Mouse (Mus musculus) leukemia stem cell, adult 10-12 weeks (primary cell): Measurements from ENCODE around the gene Pde4dip. TPM values are rescaled to one million over a fixed set of nuclear protein-coding genes. Genes with fewer than 3 reads are reported as not detected.

Experiments used
- polyA plus RNA-seq: library from polyadenylated mRNA; stranded (reverse); fragments of >175 nt; gene quantifications from 2 replicates; pipeline ENCODE4 v1.2.3, GENCODE M21; 2012; ENCODE audit warnings: low replicate concordance

The Pde4dip gene
- polyA plus RNA-seq: 1.2 and 2.0 TPM in 2 replicates

GRCm38 (mm10) chr3:97888168-97888901 is at the start of gene Pde4dip:
TSS of gene Pde4dip (minus strand) at chr3:97888707.

DNA sequence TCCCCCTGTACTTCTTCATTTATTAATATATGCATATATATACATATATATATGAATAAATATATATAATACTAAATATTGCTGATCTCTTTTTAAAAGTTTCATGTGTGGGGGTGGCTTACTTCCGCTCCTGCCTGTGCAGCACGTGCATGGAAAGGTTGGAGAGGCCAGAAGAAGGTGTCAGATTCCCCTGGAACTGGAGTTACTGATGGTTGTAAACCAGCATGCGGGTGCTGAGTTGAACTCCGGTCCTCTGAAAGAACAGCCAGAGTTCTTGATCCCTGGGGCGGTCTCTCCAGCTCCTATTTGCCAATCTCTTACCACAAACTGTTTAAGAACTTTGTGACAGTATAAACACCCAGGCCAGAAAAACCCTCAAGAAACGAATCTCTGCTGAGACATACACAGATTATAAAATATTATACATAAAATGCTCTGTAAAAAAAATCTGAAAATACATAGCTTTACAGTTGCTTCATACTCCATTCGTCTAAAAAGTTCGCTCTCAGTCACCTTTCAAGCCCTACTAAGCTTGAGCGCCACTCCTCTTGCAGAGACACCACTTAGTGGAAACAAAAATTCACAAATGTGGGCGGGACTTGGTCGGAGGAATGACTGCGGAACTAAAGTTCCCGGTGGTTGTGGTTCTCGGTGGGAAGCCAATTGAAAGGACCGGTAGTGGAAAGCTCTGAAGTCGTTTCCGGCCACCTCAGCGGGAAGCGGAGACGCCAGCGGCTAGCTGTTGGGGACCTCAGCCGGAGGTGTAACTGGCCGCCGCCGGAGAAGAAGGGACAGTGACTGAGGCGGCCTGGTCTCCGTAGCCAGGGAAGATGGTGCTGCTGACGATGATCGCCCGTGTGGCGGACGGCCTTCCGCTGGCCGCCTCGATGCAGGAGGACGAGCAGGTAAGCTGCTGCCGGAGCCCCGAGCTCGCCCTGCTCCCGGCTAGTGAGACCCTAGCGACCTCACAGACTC is 12.3 kb upstream of the Pde4dip start, which contains the start of gene Sec22b:
Sec22b (plus strand) TSS at position 675 of the 975 bp plus-strand sequence.

DNA sequence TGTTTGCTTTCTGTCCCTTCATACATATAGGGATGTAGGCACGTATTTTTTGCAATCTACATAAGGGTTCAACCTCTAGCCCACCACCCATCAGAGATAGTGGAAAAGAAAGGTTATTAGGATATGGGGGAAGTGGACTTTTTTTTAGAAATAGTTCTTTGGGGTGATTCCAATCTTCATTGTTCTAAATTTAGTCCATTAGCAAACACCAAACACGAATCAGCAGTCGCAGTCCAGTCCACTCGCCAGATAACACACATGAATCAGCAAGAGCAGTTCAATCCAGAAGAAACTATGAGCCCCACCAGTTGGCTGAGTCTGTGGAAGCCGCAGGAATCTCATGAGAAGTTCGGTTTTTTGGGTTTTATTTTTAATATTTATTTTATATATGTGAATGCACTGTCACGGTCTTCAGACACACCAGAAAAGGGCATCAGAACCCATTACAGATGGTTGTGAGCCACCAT is 213.8 kb downstream of the Pde4dip start, which contains the start of gene Gm17651:
Gm17651 (minus strand) TSS at position 51 of the 467 bp plus-strand sequence.

GRCm38 (mm10) chr3:97657655-97658411 is 230.7 kb downstream of the Pde4dip start, which contains the start of gene Prkab2:
TSS of gene Prkab2 (plus strand) at chr3:97658193.

Other genes with a start within 250 kb of the Pde4dip start
- 0.48 and 2.9 TPM in 2 replicates for gene Prkab2, start 230.5 kb downstream of the Pde4dip start, polyA plus RNA-seq
- gene Gm17651, start 214.0 kb downstream of the Pde4dip start, polyA plus RNA-seq: not detected in 2 replicates
- 32.0 and 34.4 TPM in 2 replicates for gene Sec22b, start 12.5 kb upstream of the Pde4dip start, polyA plus RNA-seq
- 10.4 and 24.2 TPM in 2 replicates for gene Notch2, start 124.8 kb upstream of the Pde4dip start, polyA plus RNA-seq